Mouse (Mus musculus): Measurements from ENCODE around the gene Gm3486. TPM values are rescaled to one million over a fixed set of nuclear protein-coding genes. Genes with fewer than 3 reads are reported as not detected.

Gm3486 gene
- not detected for polyA plus RNA-seq (2017; shearing (Covaris generic))

DNA sequence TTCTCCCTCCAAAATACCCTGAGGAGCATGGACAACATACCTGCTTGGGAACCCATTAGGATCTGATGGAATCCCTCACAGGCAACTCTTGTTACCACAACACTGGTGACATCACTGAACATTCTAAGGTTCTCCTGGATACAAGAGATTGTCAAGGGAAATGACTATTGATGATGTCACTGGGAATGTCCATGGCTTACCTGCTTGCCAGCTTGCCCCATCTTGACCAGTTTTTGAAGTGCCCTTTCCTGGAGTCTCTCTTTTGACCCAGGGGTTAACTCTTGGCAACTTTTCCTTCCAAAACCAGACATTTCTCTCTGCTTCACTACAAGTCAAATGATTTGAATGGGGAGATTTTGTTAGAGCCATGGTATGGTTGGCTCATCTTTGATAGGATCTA, at the start of gene Gm3486:
Gm3486 (minus strand) TSS at position 101 of the 400 bp plus-strand sequence.

DNA sequence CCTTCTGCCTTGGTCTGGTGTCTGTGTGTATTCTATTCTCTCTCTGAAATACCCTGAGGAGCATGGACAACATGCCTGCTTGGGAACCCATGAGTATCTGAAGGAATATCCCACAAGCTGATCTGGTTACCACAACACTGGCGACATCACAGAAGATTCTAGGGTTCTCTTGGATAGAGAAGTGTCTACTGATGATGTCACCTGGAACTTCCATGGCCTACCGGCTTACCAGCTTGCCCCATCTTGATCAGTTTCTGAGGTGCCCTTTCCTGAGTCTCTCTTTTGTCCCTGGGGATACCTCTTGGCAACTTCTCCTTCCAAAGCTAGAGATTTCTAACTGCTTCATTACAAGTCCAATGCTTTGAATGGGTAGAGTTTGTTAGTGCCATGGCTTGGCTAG, 35.9 kb downstream of the Gm3486 start, which contains the start of gene Gm7954:
Gm7954 (minus strand) TSS at position 101 of the 400 bp plus-strand sequence.

Other genes with a start within 250 kb of the Gm3486 start
- gene Gm2832, start 210.7 kb downstream of the Gm3486 start, polyA plus RNA-seq (2017; shearing (Covaris generic)), result not detected
- not detected for gene Gm5798, start 140.9 kb downstream of the Gm3486 start, polyA plus RNA-seq (2017; shearing (Covaris generic))
- not detected for gene Gm7945, start 103.1 kb downstream of the Gm3486 start, polyA plus RNA-seq (2017; shearing (Covaris generic))
- gene Gm6482, start 81.2 kb downstream of the Gm3486 start, polyA plus RNA-seq (2017; shearing (Covaris generic)), result not detected
- 0.20 TPM for gene Gm7954, start 36.0 kb downstream of the Gm3486 start, polyA plus RNA-seq (2017; shearing (Covaris generic))
- gene Gm7970, start 66.1 kb upstream of the Gm3486 start, polyA plus RNA-seq (2017; shearing (Covaris generic)), result not detected
- not detected for gene 1700049E17Rik2, start 83.7 kb upstream of the Gm3486 start, polyA plus RNA-seq (2017; shearing (Covaris generic))
- not detected for gene Gm3072, start 135.1 kb upstream of the Gm3486 start, polyA plus RNA-seq (2017; shearing (Covaris generic))
- gene Gm3676, start 157.0 kb upstream of the Gm3486 start, polyA plus RNA-seq (2017; shearing (Covaris generic)), result not detected
- not detected for gene Gm8068, start 212.4 kb upstream of the Gm3486 start, polyA plus RNA-seq (2017; shearing (Covaris generic))